Mouse (Mus musculus): ENCODE measurements around the gene Prune1.

DNA sequence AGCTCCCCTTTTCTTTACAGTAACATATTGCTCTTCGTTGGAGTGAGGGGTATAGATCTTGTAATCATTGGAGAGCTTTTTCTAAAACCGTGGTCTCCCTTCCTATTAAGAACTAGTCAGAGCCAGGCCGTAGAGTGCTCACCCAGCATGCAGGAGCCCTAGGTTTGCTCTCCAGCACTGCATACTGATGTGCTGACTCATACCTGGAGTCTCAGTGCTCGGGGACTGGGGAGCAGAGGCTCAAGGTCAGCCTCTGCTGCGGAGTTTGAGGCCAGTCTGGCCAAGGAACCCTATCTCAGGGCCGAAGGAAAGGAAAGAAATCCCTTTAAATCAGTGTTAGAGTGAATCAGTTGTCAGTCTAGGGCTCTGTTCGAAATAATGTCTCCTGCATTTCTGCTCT is 49.1 kb downstream of the Prune1 start:
- no peak for TF ChIP-seq CTCF (conservative IDR thresholded peaks at IDR 0.05; ENCODE audit: low read length)
- no peak for TF ChIP-seq POU5F1 (IDR thresholded peaks at IDR 0.05; ENCODE audit: borderline replicate concordance, low read length)

Measured in E14TG2a.4 (cell line).